Comparison of ENCODE assay signal across 24 mouse cellular contexts in genomic region chr1:191454604-191455003, GRCm38 (mm10). TPM values are rescaled to one million over a fixed set of nuclear protein-coding genes. Genes with fewer than 3 reads are reported as not detected.
A peak's percentile ranks its signal among the peaks of the same experiment; 100 is the strongest.
DNase-seq lines count a peak whose midpoint lies in the region; ATAC-seq and TF ChIP-seq lines count a peak whose summit lies in the region.
"Had no signal": no experiment of that assay in that cellular context is flagged by ENCODE, and none has a peak within 500 bp of the region (broad histone marks: within the 10 kb centered on the region; RNA-seq: fewer than 3 reads in every experiment).

No protein-coding gene starts in this region.

- TF ChIP-seq CTCF in kidney, postnatal 0 days (IDR thresholded peaks at IDR 0.05; ENCODE audit: low read depth) = no peak
- TF ChIP-seq CTCF in kidney, adult 2 months (conservative IDR thresholded peaks at IDR 0.05; ENCODE audit: insufficient read depth, insufficient read length, low read depth, low read length) = no peak

- H3K27ac ChIP-seq in heart, embryonic 13.5 days (replicated peaks) = peak overlapping the region; percentile 51
- H3K27ac ChIP-seq in kidney, postnatal 0 days = 0 out of 2 replicates have a peak overlapping the region, but pooled peaks have one; percentile 58
- H3K27ac ChIP-seq in kidney, adult 2 months (ENCODE audit: insufficient read depth, low read depth, low read length) = no peak overlapping the region
- H3K27ac ChIP-seq in embryonic facial prominence, embryonic 10.5 days (replicated peaks) = 0 out of 2 replicates have a peak overlapping the region, but pooled peaks have one; percentile 25
- no peak overlapping the region for H3K27ac ChIP-seq in liver, embryonic 12.5 days
- H3K27ac ChIP-seq: embryonic facial prominence, embryonic 15.5 days; hindbrain, embryonic 15.5 days; intestine, embryonic 15.5 days; layer of hippocampus, adult 2 months; limb, embryonic 13.5 days; liver, embryonic 14.5 days; macrophage; midbrain, embryonic 10.5 days had no signal

- no peak for TF ChIP-seq POLR2A in kidney, adult 2 months (IDR thresholded peaks at IDR 0.05; ENCODE audit: low read depth, low read length)

- WGBS in heart, embryonic 13.5 days = 12% methylated on average over 3 of the region's 3 CpGs
- WGBS in kidney, postnatal 0 days = 24% methylated on average over 3 of the region's 3 CpGs
- 48% methylated on average over 3 of the region's 3 CpGs for WGBS in kidney, adult 2 months
- 44% methylated on average over 3 of the region's 3 CpGs for WGBS in embryonic facial prominence, embryonic 10.5 days
- 44% methylated on average over 3 of the region's 3 CpGs for WGBS in liver, embryonic 12.5 days (ENCODE audit: insufficient replicate concordance)

- ATAC-seq in heart, embryonic 13.5 days (ENCODE audit: extremely low read depth, insufficient number of reproducible peaks, low FRiP score, low TSS enrichment) = no peak
- no peak for ATAC-seq in kidney, postnatal 0 days (replicated peaks; ENCODE audit: low FRiP score, low read depth)
- no peak for ATAC-seq in liver, embryonic 12.5 days
- ATAC-seq: intestine, embryonic 15.5 days had no signal

- no peak overlapping the region for H3K4me3 ChIP-seq in heart, embryonic 13.5 days
- no peak overlapping the region for H3K4me3 ChIP-seq in kidney, postnatal 0 days (replicated peaks; ENCODE audit: low read depth, low read length)
- H3K4me3 ChIP-seq in kidney, adult 2 months (ENCODE audit: insufficient read depth, low read depth, low read length) = no peak overlapping the region
- H3K4me3 ChIP-seq in embryonic facial prominence, embryonic 10.5 days = no peak overlapping the region
- no peak overlapping the region for H3K4me3 ChIP-seq in liver, embryonic 12.5 days
- H3K4me3 ChIP-seq: embryonic facial prominence, embryonic 15.5 days; hindbrain, embryonic 15.5 days; intestine, embryonic 15.5 days; layer of hippocampus, adult 2 months; limb, embryonic 13.5 days; midbrain, embryonic 10.5 days had no signal

- no peaks in the 10 kb centered on the region for H3K27me3 ChIP-seq in heart, embryonic 13.5 days (replicated peaks)
- no peaks in the 10 kb centered on the region for H3K27me3 ChIP-seq in kidney, postnatal 0 days (ENCODE audit: insufficient read depth, low read length)
- H3K27me3 ChIP-seq in kidney, adult 2 months (replicated peaks; ENCODE audit: control insufficient read depth, insufficient read depth, low read length) = no peaks in the 10 kb centered on the region
- no peaks in the 10 kb centered on the region for H3K27me3 ChIP-seq in embryonic facial prominence, embryonic 10.5 days (replicated peaks; ENCODE audit: low read depth, poor library complexity, severe bottlenecking)
- H3K27me3 ChIP-seq in liver, embryonic 12.5 days (replicated peaks) = no peaks in the 10 kb centered on the region
- H3K27me3 ChIP-seq: embryonic facial prominence, embryonic 15.5 days; hindbrain, embryonic 15.5 days; intestine, embryonic 15.5 days; limb, embryonic 13.5 days had no signal

- DNase-seq in heart, adult 8-10 months (ENCODE audit: low spot score) = no peak
- DNase-seq in kidney, postnatal 0 days (ENCODE audit: low spot score) = no peak
- no peak for DNase-seq in kidney, adult 2 months
- peak; percentile 86 for DNase-seq in Muller cell, postnatal 12 days (ENCODE audit: inconsistent ontology term)
- DNase-seq in embryonic facial prominence, embryonic 10.5 days (ENCODE audit: low spot score) = no peak
- DNase-seq: adrenal gland, postnatal 14 days; cerebellum, adult 11 months; cerebellum, postnatal 14 days; gastrocnemius, postnatal 10 days; heart, adult 11 months; kidney, postnatal 10 days; layer of hippocampus, postnatal 36 days; right cerebral cortex, adult 18-20 months; thymus, postnatal 14 days had no signal

- H3K9me3 ChIP-seq in heart, embryonic 13.5 days = no peaks in the 10 kb centered on the region
- no peaks in the 10 kb centered on the region for H3K9me3 ChIP-seq in kidney, postnatal 0 days (replicated peaks; ENCODE audit: low read length)
- H3K9me3 ChIP-seq in embryonic facial prominence, embryonic 10.5 days = no peaks in the 10 kb centered on the region
- H3K9me3 ChIP-seq in liver, embryonic 12.5 days (replicated peaks) = no peaks in the 10 kb centered on the region
- H3K9me3 ChIP-seq: embryonic facial prominence, embryonic 15.5 days; hindbrain, embryonic 15.5 days; intestine, embryonic 15.5 days; limb, embryonic 13.5 days; midbrain, embryonic 10.5 days had no signal

- no peak overlapping the region for H3K4me2 ChIP-seq in heart, embryonic 13.5 days
- H3K4me2 ChIP-seq in kidney, postnatal 0 days (ENCODE audit: low read length) = no peak overlapping the region
- no peak overlapping the region for H3K4me2 ChIP-seq in liver, embryonic 12.5 days
- H3K4me2 ChIP-seq: embryonic facial prominence, embryonic 15.5 days; hindbrain, embryonic 15.5 days; intestine, embryonic 15.5 days; limb, embryonic 13.5 days had no signal

- H3K9ac ChIP-seq in heart, embryonic 13.5 days = no peak overlapping the region
- H3K9ac ChIP-seq in kidney, postnatal 0 days (ENCODE audit: low read depth, low read length) = no peak overlapping the region
- H3K9ac ChIP-seq in liver, embryonic 12.5 days = no peak overlapping the region
- H3K9ac ChIP-seq: embryonic facial prominence, embryonic 15.5 days; hindbrain, embryonic 15.5 days; intestine, embryonic 15.5 days; limb, embryonic 13.5 days; liver, embryonic 14.5 days had no signal

- H3K4me1 ChIP-seq in heart, embryonic 13.5 days = peaks cover 61% of the 10 kb centered on the region
- H3K4me1 ChIP-seq in kidney, postnatal 0 days (replicated peaks; ENCODE audit: insufficient read depth, low read length) = no peaks in the 10 kb centered on the region; the same call in 1 of the 2 replicates
- 0 out of 2 replicates have a peak, but pooled peaks cover 5% of the 10 kb centered on the region for H3K4me1 ChIP-seq in kidney, adult 2 months (ENCODE audit: control insufficient read depth, insufficient read depth, low read length)
- peaks cover 21% of the 10 kb centered on the region for H3K4me1 ChIP-seq in embryonic facial prominence, embryonic 10.5 days
- H3K4me1 ChIP-seq in liver, embryonic 12.5 days = peaks cover 26% of the 10 kb centered on the region
- H3K4me1 ChIP-seq: hindbrain, embryonic 15.5 days had no signal

- no peaks in the 10 kb centered on the region for H3K36me3 ChIP-seq in heart, embryonic 13.5 days
- no peaks in the 10 kb centered on the region for H3K36me3 ChIP-seq in kidney, postnatal 0 days (ENCODE audit: insufficient read depth, low read length)
- no peaks in the 10 kb centered on the region for H3K36me3 ChIP-seq in kidney, adult 2 months (ENCODE audit: control insufficient read depth, insufficient read depth, low read length)
- no peaks in the 10 kb centered on the region for H3K36me3 ChIP-seq in embryonic facial prominence, embryonic 10.5 days (replicated peaks)
- no peaks in the 10 kb centered on the region for H3K36me3 ChIP-seq in liver, embryonic 12.5 days
- H3K36me3 ChIP-seq: embryonic facial prominence, embryonic 15.5 days; hindbrain, embryonic 15.5 days; intestine, embryonic 15.5 days; limb, embryonic 13.5 days; midbrain, embryonic 10.5 days had no signal

RNA-seq across cellular contexts. Expression of gene Ppp2r5a, which starts 51.5 kb away (rescaled TPM):
- 21.2 and 22.6 TPM in 2 replicates for polyA plus RNA-seq in heart, embryonic 13.5 days (2015; fragmentation: Nextera tagmentation; extraction: Ambion mirVana)
- total RNA-seq in heart, adult 8-10 months (2022) = 10 to 100 TPM; 94.2 to 98.9 (median 97.9) TPM
- polyA plus RNA-seq in kidney, postnatal 0 days (2015; fragmentation: Nextera tagmentation; extraction: Ambion mirVana) = 32.4 and 39.8 TPM in 2 replicates
- 69.6 and 73.2 TPM in 2 replicates for polyA plus RNA-seq in kidney, adult 2 months (2012; rRNA removed)
- 10.5 and 12.1 TPM in 2 replicates for polyA plus RNA-seq in embryonic facial prominence, embryonic 10.5 days (2016; fragmentation: Nextera tagmentation; extraction: Ambion mirVana)
- polyA plus RNA-seq in liver, embryonic 12.5 days (2016; fragmentation: Nextera tagmentation; extraction: Ambion mirVana) = 33.1 and 33.9 TPM in 2 replicates

Comparison
In these comparisons a context has a peak if more than half of its experiments do, and no peak if none do; other contexts are left out.
1. H3K27ac ChIP-seq: peak in heart, embryonic 13.5 days (single experiment), kidney, postnatal 0 days (single experiment) and embryonic facial prominence, embryonic 10.5 days (single experiment); none in kidney, adult 2 months (single experiment) and liver, embryonic 12.5 days (single experiment).